Mouse (Mus musculus): Measurements from ENCODE around the gene Anxa7. TPM values are rescaled to one million over a fixed set of nuclear protein-coding genes. Genes with fewer than 3 reads are reported as not detected.

Anxa7 gene
- total RNA-seq (2021): 10 to 100 TPM; 38.8 to 66.8 TPM
- long read RNA-seq, experiment 1, transcript Anxa7-201 (13 exons, 2,851 nt): minor isoform, 18 of 76 reads
- long read RNA-seq, experiment 1, transcript Anxa7-202 (14 exons, 2,904 nt): major isoform, 32 of 76 reads
- long read RNA-seq, experiment 1, partial matches to known transcripts: 11 of 76 reads
- long read RNA-seq, experiment 1, other reads (novel, unspliced or antisense): 15 of 76 reads
- long read RNA-seq, experiment 2, transcript Anxa7-202 (14 exons, 2,904 nt): major isoform, 44 of 72 reads
- long read RNA-seq, experiment 2, transcript Anxa7-201 (13 exons, 2,851 nt): minor isoform, 7 of 72 reads
- long read RNA-seq, experiment 2, partial matches to known transcripts: 8 of 72 reads
- long read RNA-seq, experiment 2, other reads (novel, unspliced or antisense): 13 of 72 reads

DNA sequence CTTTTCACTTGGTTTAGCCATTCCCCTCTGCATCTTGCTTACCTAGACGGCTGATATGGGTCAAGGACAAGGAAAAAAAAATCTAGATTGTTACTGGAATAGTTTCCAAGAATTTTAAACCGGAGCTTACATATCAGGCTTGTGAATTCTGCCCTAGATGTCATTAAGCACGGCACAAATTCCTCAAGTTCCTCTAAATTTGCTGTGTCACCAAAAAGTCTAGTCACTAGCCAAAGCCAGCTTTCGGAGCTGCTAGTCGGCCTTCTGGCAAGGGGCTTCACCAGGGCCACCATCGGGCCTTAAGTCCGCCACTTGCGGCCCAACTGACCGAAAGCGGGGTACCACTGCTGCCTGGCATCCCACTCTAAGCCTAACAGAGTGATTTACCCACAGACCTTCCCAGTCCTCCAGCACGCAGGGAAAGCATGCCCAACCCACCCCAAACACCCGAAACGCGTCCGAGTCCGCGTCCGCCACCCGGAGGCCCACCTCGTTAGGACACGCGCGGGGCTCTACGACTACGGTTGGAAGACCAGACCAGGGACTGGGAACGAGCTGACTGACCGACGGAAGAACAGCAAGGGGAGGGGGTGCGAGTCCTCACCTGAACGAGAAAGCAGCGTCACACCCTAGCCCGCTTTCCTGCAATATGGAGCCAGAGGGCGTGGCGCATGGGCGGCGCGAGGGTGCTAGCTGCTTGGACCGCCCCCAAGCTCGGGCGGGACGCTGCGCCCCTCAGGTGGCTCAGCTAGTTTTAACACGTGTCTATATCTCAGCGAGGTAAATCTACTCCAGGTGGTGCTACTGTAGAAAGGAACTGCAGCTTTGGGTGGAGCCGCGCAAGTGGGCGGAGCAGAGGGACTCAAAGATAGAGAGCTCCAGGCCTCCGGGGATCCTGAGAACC is at the start of gene Anxa7:
Anxa7 (minus strand) TSS at position 843 of the 904 bp plus-strand sequence.
- DNase-seq: peak; percentile 84
- intact Hi-C loops (cut with DNase I): loop anchor here (5.0 kb wide), 5 partner anchors 42 to 132 kb away; partner anchors contain the start of genes Ecd, Fam149b, Mrps16 and Ppp3cb
- H3K4me3 ChIP-seq: peak within 1 kb of the TSS; percentile 82
- H3K27ac ChIP-seq: peak within 1 kb of the TSS; percentile 95
- TF ChIP-seq CTCF (IDR thresholded peaks at IDR 0.05): peak; percentile 10; the same call in 1 of the 2 replicates

DNA sequence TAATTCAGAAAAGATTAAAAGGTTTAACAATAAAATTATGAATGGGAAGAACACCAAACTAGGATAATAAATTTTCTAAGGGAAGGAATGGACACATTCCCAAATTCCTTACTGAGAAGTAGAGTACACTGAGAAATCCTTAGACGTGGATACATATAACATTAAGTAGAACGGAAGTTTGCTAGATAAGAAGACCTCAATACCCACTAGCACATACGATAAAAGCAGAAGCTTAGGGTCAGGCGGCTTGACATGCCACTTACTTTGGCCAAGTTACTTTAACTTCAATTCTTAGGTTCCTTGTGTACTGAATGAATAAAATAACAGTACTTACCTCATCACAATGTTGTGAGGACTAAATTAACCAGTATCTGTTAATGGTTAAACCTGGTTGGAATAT is 49.7 kb upstream of the Anxa7 start:
- TF ChIP-seq CTCF (IDR thresholded peaks at IDR 0.05): no peak
- Histone ChIP-seq H3K4me3 (no peak overlapping the region), H3K27ac (no peak overlapping the region)
- DNase-seq: no peak
- intact Hi-C loops (cut with DNase I): no loop called here

- H3K4me3 ChIP-seq: no peak overlapping the region
- TF ChIP-seq CTCF (IDR thresholded peaks at IDR 0.05): no peak
- no peak for DNase-seq
- intact Hi-C loops (cut with DNase I): no loop called here
- H3K27ac ChIP-seq: peak overlapping the region; percentile 75
Measured at GRCm38 (mm10) chr14:20520179-20520578, 40.2 kb upstream of the Anxa7 start.

- no peak for DNase-seq
- no peak overlapping the region for H3K27ac ChIP-seq
- intact Hi-C loops (cut with DNase I): no loop called here
Measured at GRCm38 (mm10) chr14:20508424-20508823, 28.5 kb upstream of the Anxa7 start.

GRCm38 (mm10) chr14:20502966-20503365 is 23.0 kb upstream of the Anxa7 start:
- TF ChIP-seq CTCF (IDR thresholded peaks at IDR 0.05): no peak
- no peak overlapping the region for H3K27ac ChIP-seq
- DNase-seq: no peak
- intact Hi-C loops (cut with DNase I): no loop called here
- H3K4me3 ChIP-seq: no peak overlapping the region

More at GRCm38 (mm10) chr14:20508424-20508823, 28.5 kb upstream of the Anxa7 start:
- no peak for TF ChIP-seq CTCF (IDR thresholded peaks at IDR 0.05)
- no peak overlapping the region for H3K4me3 ChIP-seq

- intact Hi-C loops (cut with DNase I): no loop called here
- no peak overlapping the region for H3K27ac ChIP-seq
- H3K4me3 ChIP-seq: no peak overlapping the region
- no peak for DNase-seq
- TF ChIP-seq CTCF (IDR thresholded peaks at IDR 0.05): no peak
Measured at GRCm38 (mm10) chr14:20499982-20500381, 20.0 kb upstream of the Anxa7 start.

- intact Hi-C loops (cut with DNase I): no loop called here
- DNase-seq: peak; percentile 56
- H3K27ac ChIP-seq: peak within 1 kb of the TSS; percentile 78
Measured at GRCm38 (mm10) chr14:20496603-20497002, 16.7 kb upstream of the Anxa7 start, which contains the start of gene Mss51. TSS of gene Mss51 (minus strand) at chr14:20496901.

DNA sequence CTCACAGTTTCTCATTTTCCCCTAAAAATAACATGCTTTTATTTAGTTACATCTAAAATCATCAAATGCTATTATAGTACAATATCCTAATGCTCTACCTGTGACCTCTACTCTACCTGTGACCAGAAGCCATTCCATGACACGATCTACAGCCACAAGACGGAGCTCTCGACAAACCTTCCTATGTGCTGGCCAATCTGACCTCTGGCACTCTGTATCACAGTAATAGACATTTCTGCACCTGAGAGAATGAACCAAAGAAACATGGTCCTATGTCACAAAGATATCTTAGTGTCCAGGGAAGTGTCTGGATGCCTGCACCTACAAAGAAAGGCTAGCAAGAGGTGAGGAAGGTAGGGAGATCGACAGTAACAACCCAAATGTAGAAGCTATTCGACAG is 6.1 kb upstream of the Anxa7 start:
- H3K27ac ChIP-seq: no peak overlapping the region

More at GRCm38 (mm10) chr14:20496603-20497002, 16.7 kb upstream of the Anxa7 start, which contains the start of gene Mss51:
- H3K4me3 ChIP-seq: peak within 1 kb of the TSS; percentile 59
- no peak for TF ChIP-seq CTCF (IDR thresholded peaks at IDR 0.05)

DNA sequence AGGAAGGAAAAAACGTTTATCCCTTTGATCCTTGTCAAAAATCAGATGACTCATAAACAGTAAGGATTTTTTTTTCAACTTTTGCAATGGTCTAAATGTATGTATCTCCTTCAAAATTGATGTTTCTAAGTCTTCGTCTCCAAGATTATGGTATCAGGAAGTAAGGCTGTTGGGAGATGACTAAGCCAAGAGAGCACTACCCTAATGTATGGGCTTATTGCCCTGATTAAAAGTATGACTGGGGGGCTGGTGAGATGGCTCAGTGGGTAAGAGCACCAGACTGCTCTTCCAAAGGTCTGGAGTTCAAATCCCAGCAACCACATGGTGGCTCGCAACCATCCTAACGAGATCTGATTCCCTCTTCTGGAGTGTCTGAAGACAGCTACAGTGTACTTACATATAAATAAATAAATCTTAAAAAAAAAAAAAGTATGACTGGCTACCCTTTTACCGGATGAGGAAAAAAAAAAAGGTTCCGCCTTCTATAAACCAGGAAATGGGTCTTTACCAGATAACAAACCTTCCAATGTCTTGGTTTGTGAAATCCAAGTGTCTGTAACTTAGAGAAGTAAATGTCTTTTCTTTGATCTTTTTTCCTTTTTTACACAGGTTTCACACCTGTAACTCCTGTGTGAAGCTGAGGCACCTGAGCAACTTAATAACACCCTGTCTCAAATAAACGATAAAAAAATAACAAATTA is 2.3 kb upstream of the Anxa7 start:
- intact Hi-C loops (cut with DNase I): loop anchor here (5.0 kb wide), 1 partner anchor 90 kb away; the partner anchor contains the start of gene Mrps16
- DNase-seq: no peak
- TF ChIP-seq CTCF (IDR thresholded peaks at IDR 0.05): no peak
- Histone ChIP-seq H3K4me3 (no peak overlapping the region), H3K27ac (no peak overlapping the region)

More for the DNA sequence above, 6.1 kb upstream of the Anxa7 start:
- DNase-seq: no peak
- intact Hi-C loops (cut with DNase I): no loop called here
- no peak for TF ChIP-seq CTCF (IDR thresholded peaks at IDR 0.05)
- H3K4me3 ChIP-seq: no peak overlapping the region

DNA sequence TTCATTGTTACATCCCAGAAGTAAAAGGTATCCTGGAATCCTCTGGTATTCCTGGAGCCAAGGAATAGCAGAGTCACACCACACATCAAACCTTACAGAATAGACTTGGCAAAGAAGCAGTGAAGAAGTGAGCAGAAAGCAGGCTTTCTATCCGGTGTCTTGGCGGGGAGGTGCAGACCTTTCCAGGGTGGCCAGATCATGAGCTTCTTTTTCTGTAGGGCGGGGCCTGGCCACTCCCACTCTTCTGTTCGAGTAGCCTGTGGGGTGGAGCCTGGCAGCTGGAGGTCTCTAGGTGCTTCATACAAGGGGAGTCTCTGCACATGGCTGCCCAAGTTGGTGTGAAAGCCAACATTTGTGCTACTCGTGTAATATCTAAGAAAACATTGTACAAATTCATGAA is 1.3 kb upstream of the Anxa7 start:
- DNase-seq: peak; percentile 30
- no peak overlapping the region for H3K27ac ChIP-seq
- no peak for TF ChIP-seq CTCF (IDR thresholded peaks at IDR 0.05)
- H3K4me3 ChIP-seq: no peak overlapping the region
- intact Hi-C loops (cut with DNase I): loop anchor here (5.0 kb wide), 1 partner anchor 89 kb away; the partner anchor contains the start of gene Mrps16

DNA sequence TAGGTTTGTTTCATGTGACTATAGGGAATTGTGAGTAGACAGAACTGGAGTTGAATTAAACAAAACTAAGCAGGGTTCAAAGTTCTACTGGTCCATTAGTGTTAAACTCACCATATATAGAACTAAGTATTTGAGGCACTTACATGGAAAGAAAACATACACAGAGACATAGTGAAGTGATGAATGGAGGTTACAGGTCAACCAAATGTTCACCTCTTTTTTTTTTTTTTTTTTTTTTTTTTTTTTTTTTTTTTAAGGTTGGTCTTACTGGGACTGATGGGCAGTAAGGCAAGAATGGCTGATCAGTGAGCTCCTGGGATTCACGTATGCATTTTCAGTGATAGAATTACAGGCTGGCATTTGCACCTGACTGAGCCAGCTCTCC is 254 bp upstream of the Anxa7 start:
- peak overlapping the region; percentile 82 for H3K4me3 ChIP-seq
- DNase-seq: no peak
- intact Hi-C loops (cut with DNase I): loop anchor here (5.0 kb wide), 1 partner anchor 88 kb away; the partner anchor contains the start of gene Mrps16
- peak overlapping the region; percentile 95 for H3K27ac ChIP-seq
- TF ChIP-seq CTCF (IDR thresholded peaks at IDR 0.05): no peak

- peak; percentile 62 for DNase-seq
- no peak for TF ChIP-seq CTCF (IDR thresholded peaks at IDR 0.05)
- Histone ChIP-seq H3K4me3 (peak overlapping the region; percentile 82), H3K27ac (peak overlapping the region; percentile 95)
- intact Hi-C loops (cut with DNase I): loop anchor here (5.0 kb wide), 4 partner anchors 42 to 132 kb away; partner anchors contain the start of genes Ecd, Fam149b and Ppp3cb
Measured at GRCm38 (mm10) chr14:20478801-20479200, 1.1 kb downstream of the Anxa7 start.
